Mouse (Mus musculus): ENCODE results near the gene Mrps17. TPM values are rescaled to one million over a fixed set of nuclear protein-coding genes. Genes with fewer than 3 reads are reported as not detected.

Mrps17 gene
- total RNA-seq, 2 experiments from 2014 or later: 81.0 to 89.6 TPM

- no peak for DNase-seq (ENCODE audit: low spot score in 2 of 2)
Observed at GRCm38 (mm10) chr5:129731021-129731420, 15.7 kb downstream of the Mrps17 start.

DNA sequence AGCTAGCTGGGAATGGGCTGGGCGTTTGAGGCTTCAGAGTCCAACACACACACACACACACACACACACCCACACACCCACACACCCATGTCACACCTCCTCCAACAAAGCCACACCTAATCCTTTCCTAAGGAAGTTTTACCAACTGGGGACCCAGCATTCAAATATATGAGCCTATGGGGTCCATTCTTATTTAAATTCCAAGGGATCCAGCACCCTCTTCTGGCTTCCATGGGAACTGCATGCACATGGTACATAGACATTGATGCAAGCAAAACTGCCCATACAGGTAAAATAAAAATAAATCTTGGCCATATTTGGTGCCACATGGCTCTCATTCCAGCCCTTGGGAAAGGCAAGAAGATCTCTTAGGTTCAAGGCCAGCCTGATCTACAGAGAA lies 25.7 kb downstream of the Mrps17 start:
- peak; percentile 29 to 35 for DNase-seq (ENCODE audit: low spot score in 2 of 2)

GRCm38 (mm10) chr5:129742903-129743488 lies 27.7 kb downstream of the Mrps17 start:
- no peak for DNase-seq (ENCODE audit: low spot score in 2 of 2)

GRCm38 (mm10) chr5:129744050-129744449 lies 28.8 kb downstream of the Mrps17 start:
- no peak for DNase-seq (ENCODE audit: low spot score in 2 of 2)

- no peak for DNase-seq (ENCODE audit: low spot score in 2 of 2)
Observed at GRCm38 (mm10) chr5:129756886-129757285, 41.6 kb downstream of the Mrps17 start.

GRCm38 (mm10) chr5:129759929-129760480 lies 44.7 kb downstream of the Mrps17 start:
- no peak for DNase-seq (ENCODE audit: low spot score in 2 of 2)

DNA sequence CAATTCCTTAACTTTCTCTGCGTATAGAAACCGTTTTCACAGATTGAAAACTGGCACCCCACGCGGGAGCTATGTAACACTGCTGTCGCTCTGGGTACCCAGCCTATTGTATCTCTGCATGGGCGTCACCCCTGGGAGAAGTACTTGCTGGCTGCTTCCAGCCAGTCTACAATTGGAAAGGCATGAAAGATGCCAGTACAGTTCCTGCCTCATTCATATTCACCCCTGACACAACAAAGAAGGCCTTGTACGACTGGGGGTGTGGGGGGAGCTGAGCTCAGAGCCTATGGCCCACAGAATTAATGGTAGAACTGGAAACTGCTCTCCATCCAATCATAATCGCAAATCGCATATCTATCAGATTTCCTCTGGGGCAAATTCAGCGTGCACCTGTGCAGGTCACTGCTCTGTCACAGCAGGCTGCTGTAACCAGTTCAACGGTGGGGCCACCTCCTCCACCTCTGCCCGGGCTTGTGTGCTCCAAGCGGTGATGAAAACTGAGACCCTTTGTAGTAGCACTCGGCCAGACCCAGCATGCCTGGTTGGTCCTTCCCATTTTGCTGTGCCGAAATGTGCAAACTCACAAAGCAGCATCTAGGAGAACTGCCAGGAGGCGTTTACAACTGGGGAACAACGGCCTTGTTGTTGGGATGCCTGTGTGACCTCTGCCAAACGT lies 46.7 kb downstream of the Mrps17 start:
- no peak for DNase-seq (ENCODE audit: low spot score in 2 of 2)

GRCm38 (mm10) chr5:129770443-129771355 lies 55.4 kb downstream of the Mrps17 start:
- DNase-seq (ENCODE audit: low spot score in 2 of 2): no peak

Other genes starting within 250 kb of the Mrps17 start
- gene Sfswap, start 214.3 kb upstream of the Mrps17 start, total RNA-seq (2021): 10 to 100 TPM; 47.7 to 58.3 TPM
- gene Mmp17, start 131.3 kb upstream of the Mrps17 start, total RNA-seq (2021): 1 to 10 TPM; 1.4 to 1.5 TPM
- 1 to 10 TPM; 2.3 to 2.8 TPM for gene Zfp11, start 45.4 kb upstream of the Mrps17 start, total RNA-seq (2021)
- gene Sept14, start 7.0 kb upstream of the Mrps17 start, total RNA-seq (2021): under 1 TPM; 0.23 to 0.58 TPM
- 100 to 1,000 TPM; 116 to 137 TPM for gene Nipsnap2, start 9.6 kb downstream of the Mrps17 start, total RNA-seq (2021)
- gene Psph, start 72.0 kb downstream of the Mrps17 start, total RNA-seq (2021): 10 to 100 TPM; 22.5 to 26.0 TPM
- gene Sumf2, start 131.5 kb downstream of the Mrps17 start, total RNA-seq (2021): 10 to 100 TPM; 25.9 to 39.1 TPM
- 1,000 to 10,000 TPM; 1,056 to 1,163 TPM for gene Chchd2, start 172.0 kb downstream of the Mrps17 start, total RNA-seq (2021)
- 1 to 10 TPM; 1.5 to 2.1 TPM for gene Zbed5, start 180.2 kb downstream of the Mrps17 start, total RNA-seq (2021)
- gene Phkg1, start 183.1 kb downstream of the Mrps17 start, total RNA-seq (2021): 1 to 10 TPM; 1.2 to 4.7 TPM
- 1 to 10 TPM; 4.1 to 4.2 TPM for gene Nupr1l, start 193.0 kb downstream of the Mrps17 start, total RNA-seq (2021)
- gene Vkorc1l1, start 226.5 kb downstream of the Mrps17 start, total RNA-seq (2021): 10 to 100 TPM; 27.7 to 33.9 TPM